Mouse (Mus musculus) large intestine, adult 2 months (tissue): ENCODE measurements around the gene Wapl. TPM values are rescaled to one million over a fixed set of nuclear protein-coding genes. Genes with fewer than 3 reads are reported as not detected.
A peak's percentile ranks its signal among the peaks of the same experiment; 100 is the strongest.

Source experiments
- DNase-seq: peaks from one replicate; pipeline ENCODE4 v3.0.0-alpha.2; 2012; ENCODE audit warnings: low read depth, low spot score
- WGBS: fragments of 180-500 bp; shearing (Covaris S2); methylation state at CpG from one replicate; pipeline ENCODE4 v1.1.7; 2018; 5-methylcytosine and 5-hydroxymethylcytosine counted together
- polyA plus RNA-seq: library from polyadenylated mRNA; depleted of rRNA; stranded (reverse); fragments of >200 nt; gene quantifications from 2 replicates; pipeline ENCODE4 v1.2.3, GENCODE M21; 2012

Gene Wapl
- polyA plus RNA-seq, 1 experiment = 25.3 TPM

DNA sequence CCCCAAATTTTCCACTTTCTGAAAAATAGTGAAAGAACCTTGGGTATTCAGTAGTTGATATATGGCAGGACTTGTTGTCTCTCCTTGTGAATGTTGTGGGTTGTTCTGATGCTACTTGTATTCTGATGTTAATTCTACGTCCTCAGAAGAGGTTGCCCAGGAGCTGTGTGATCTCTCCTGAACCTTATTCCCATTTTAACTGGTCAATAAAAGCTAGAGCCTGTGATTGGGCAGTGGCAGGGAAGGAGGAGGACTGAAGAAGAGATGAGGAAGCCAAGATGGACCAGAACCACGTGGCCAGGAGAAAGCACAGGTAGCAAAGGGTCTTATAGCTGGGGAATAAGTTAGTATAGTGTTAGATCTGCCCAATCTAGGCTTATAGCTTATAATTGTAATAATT lies 7.1 kb downstream of the Wapl start:
- WGBS = 58% methylated on average over 2 of the region's 2 CpGs
- no peak for DNase-seq

DNA sequence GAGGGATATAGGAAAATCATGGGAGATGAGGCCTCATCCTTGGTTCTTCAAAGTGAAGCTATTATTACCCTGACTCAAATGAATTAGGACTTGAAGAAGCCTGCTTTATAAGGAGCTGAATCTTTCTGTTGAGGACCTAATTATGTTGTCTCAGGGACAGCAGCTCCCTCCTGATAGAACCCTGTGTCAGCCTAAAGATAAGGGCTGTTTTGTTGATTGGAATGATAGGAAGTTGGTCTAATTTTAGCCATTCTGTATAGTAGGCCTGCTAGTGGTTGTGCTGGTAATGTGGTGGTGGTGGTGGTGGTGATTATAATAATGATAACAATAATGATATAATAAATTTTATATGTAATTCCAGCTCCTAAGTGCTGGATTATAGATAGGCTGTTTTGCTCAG lies 11.3 kb downstream of the Wapl start:
- DNase-seq = no peak

DNA sequence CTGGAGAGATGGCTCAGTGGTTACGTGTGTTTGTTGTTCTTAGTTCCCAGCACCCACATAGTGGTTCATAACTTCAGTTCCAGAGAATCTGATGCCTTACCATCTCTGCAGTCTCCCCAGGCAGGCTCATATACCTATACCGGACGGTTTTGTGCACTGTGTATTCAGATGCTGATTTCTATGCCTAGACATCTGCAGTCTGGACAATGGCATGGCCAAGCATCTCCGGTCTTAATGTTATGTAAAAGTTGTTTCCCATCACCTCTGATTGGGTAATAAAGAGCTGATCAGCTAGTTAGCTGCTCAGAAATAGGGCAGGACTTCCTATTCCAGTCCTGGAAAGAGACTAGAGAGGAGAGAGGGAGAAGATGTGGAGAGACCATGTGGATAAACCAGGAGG lies 20.2 kb downstream of the Wapl start:
- 96% methylated on average over 4 of the region's 4 CpGs for WGBS
- DNase-seq = no peak

DNA sequence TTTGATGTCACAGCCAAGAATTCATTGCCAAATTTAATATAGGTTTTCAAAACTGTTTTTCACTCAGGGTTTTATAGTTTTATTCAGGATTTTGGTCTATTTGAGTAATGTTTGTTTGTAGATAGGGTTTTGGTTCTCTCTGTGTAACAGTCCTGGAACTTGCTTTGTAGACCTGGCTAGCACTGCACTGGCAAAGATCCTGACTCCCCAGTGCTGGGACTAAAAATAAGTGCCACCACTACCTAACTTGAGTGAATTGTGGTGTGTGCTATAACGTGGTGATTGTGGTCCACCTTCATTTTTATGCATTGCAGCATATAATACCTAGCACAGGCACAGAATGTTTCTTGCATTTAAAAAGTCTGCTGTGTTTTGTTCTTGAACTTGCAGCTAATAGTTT lies 23.6 kb downstream of the Wapl start:
- WGBS = 37% methylated on average over 1 of the region's 1 CpGs
- DNase-seq = no peak

DNA sequence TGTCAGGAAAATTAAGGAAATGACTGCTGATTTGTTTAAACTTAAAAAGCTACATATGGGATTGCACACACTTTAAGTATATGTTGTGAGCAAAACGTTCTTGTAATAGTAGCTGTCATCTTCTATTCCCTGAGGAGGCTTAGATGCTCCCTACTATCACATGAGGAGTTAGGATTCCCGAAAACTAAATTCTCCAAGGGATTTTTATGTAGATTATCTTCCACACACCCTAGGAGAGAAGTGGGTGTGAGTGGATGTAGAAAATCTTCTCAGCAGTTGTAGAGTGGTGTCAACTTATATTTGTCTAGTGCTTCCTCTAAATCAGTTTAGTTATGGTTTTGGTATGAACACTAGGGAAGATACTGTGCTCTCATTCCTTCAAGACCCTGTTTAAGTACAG lies 36.5 kb downstream of the Wapl start:
- 81% methylated on average over 2 of the region's 2 CpGs for WGBS
- no peak for DNase-seq

DNA sequence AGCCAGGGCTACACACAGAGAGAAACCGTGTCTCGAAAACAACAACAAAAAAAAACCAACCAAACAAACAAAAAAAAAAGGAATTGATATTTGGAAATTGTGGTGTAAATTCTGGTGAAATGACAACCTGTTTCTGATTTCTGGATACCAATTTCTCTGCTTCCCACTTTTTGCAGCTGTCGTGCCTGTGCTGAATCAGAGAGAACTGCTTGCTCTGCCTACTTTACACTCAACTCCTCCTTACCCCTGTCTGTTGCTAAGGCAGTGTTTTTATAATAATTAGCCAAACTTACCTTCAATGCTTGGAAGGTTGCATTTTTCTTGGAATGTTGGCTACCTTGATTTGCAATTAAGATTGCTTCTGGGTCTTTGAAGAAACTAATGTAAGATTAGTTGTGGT lies 38.3 kb downstream of the Wapl start:
- DNase-seq = no peak

DNA sequence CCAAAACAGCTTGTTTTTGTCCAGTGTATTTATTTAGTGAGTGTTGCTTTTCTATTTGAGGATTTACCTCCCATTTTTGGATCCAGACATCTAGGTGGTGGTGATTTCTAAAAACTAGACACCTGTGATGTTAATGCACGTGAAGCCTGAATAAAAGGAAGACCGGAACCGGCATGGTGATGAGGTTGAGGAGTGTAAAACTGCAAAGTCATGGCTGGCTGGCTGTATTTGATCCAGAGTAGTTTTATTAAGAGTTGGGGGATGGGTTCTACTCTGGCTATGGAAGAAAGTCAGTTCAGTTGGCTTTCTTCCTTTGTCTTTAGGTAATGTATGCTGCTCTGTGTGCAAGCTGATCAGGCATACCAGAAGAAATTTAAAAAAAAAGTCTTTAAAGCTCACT lies 39.1 kb downstream of the Wapl start:
- no peak for DNase-seq
- WGBS = 89% methylated on average over 3 of the region's 3 CpGs

More for the DNA sequence above, 38.3 kb downstream of the Wapl start:
- 86% methylated on average over 3 of the region's 3 CpGs for WGBS

DNA sequence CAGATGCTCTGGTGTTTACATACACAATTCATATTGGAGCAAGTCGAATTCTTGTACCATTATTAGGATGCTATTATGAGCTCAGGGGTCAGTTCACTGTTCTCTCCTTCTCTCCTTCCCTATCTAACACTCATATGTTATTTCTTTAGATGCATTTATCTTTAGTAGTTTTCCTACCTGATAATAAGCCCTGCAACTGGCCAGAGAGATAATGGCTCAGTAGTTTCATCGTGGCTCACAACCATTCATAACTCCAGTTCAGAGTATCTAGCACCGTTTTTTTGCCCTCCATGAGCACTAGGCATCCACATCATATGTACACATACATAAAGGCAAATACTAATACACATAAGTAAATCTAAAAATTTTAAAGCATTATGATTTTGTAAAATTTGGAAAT lies 44.4 kb downstream of the Wapl start:
- WGBS = 88% methylated on average over 3 of the region's 3 CpGs
- no peak for DNase-seq

DNA sequence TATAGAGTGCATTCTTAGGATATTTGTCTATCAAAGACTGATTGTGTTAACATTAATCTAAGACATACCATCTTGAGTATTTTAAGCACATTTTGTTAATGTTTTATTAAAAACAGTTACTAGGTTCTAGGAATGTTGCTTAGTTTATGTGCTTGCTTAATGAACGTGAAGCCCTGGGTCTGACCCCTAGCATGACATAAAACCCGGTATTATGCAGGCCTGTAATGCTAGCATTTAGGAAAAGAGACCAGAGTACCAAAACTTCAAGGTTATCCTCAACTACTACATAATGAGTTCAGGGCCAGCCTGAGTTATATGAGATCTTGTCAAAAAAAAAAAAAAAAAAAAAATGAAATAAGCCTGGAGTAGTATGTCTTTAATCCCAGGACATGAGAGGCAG lies 54.0 kb downstream of the Wapl start:
- DNase-seq = no peak
- 79% methylated on average over 2 of the region's 2 CpGs for WGBS

DNA sequence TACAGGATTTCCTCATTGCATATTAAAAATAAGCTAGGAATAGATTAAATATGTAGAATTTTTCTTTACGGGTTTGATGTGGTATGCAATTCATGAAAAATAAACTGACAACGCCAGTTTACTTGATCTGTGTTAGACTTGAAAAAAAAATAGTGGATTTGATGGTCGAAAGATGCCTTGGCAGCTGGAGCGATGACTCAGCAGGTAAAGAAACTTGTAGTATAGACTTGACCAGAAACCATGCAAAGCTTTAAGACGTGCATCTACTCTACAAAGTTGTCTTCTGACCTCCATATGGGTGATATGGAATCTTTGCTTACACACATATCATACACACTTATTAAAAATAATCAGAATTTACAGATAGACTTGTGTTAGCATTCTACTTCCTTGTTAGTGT lies 61.7 kb downstream of the Wapl start:
- 78% methylated on average over 5 of the region's 5 CpGs for WGBS

DNA sequence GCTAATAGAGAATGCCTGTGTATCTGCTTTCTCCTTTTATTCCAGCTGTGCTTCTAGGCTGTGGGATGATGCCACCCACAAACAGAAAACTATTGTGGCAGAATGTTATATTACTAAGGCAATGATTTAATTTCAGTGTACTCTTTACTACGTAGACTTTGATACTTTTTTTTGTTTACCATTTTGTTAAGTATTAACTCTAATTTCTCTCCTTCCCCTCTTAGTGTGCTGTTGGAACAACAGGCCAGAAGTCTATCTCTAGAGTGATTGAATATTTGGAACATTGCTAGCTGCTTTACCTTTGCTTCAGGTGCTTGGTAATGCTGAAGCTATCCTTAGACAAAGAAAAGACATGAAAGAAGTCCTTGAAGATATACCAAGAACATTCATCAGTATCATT lies 71.7 kb downstream of the Wapl start:
- no peak for DNase-seq

More for the DNA sequence above, 61.7 kb downstream of the Wapl start:
- no peak for DNase-seq

DNA sequence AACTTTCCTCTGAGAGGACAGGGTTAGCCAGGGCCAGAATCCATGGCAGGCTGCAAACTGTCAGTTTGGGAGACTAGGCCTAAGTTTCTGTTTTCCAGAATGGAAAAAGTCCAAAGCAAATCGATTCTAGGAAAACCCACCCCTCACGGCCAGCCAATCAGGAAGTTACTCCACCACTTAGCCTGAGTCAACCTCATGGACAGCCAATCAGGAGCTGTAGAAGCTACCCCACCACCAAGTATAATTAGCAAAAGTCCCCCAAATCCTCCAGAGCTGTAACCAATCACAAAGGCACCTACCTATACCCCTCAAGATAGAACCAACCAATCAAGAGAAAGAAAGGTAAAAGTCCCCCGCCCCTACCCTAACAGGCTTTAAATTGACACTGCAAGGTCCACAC lies 82.0 kb downstream of the Wapl start:
- 84% methylated on average over 3 of the region's 3 CpGs for WGBS
- DNase-seq = no peak

More for the DNA sequence above, 71.7 kb downstream of the Wapl start:
- 29% methylated on average over 1 of the region's 1 CpGs for WGBS

DNA sequence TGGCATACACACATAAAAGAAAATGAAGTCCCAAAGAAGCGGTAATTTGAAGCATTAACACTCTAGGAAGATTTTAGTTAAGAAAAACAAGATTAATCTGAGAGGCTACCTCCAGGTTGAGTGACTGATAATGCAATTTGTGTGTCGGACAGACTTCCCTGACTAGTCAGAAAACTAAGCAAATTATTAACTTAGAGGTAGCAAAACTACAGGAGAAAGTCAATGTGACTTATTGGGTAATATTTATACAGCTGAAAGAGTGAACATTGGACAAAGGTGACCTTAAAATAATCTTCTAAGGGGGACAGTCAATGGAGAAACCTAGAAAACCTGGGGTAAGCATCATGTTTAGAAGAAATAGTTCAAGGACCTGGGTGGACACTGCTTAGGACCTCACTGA lies 86.2 kb downstream of the Wapl start:
- no peak for DNase-seq
- 35% methylated on average over 2 of the region's 2 CpGs for WGBS

DNA sequence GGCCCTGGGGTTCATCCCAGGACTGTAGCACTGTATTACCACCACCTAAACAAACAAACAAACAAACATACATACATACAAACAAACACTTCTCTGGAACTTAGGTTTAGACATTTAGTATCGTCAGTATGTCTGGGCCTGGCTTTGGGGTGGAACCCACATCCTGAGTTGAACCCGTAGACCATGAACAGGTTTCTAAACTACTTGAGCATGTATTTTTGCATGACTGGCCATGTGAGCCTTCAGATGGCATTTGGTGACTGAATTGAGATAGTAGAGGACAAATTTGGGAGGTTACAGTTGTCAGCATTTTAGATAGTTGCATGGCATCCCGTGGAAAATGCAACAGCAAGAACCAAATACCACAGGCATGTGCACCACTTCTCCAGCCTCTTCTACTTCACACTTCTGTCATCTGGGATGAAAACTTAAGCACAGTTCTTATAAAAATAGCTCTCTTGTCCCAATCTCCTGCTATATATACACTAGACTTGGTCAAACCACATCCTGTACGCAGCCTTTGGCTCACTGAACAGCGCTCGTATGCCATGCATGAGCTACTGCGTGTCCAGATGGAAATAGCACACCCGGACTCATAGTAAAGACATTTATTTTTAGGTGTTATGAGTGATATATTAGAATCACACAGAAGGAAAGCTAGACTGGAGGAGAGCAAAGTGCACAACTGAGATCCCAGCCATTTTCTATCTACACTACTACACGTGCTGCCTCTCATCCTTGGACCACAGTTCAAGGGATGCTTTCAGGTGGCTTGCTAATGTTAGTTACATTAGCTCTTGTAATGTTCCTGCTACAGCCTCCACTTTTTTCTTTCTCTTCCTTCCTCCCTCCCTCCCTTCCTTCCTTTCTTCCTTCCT lies 87.6 kb downstream of the Wapl start:
- no peak for DNase-seq
- 89% methylated on average over 9 of the region's 9 CpGs for WGBS

DNA sequence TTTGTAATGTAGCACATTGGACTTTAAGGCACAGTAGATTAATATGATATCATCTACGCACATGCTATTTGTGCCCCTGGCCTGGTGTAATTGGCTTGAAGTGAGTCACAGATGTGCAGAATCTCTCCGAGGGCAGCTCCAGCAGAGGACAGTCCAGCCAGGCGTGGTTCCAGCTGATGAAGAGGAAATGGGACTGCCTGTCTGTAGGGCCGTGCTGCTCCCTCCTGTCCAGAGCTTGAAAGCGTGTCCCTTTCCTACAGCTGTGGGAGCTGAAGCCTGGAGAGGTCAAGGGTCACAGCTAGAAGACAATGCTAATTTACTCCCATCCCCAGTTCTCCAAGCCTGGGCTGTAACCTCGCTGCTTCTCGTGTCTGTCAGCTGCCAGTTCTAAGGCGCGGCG lies 89.0 kb downstream of the Wapl start:
- 32% methylated on average over 10 of the region's 10 CpGs for WGBS
- no peak for DNase-seq

DNA sequence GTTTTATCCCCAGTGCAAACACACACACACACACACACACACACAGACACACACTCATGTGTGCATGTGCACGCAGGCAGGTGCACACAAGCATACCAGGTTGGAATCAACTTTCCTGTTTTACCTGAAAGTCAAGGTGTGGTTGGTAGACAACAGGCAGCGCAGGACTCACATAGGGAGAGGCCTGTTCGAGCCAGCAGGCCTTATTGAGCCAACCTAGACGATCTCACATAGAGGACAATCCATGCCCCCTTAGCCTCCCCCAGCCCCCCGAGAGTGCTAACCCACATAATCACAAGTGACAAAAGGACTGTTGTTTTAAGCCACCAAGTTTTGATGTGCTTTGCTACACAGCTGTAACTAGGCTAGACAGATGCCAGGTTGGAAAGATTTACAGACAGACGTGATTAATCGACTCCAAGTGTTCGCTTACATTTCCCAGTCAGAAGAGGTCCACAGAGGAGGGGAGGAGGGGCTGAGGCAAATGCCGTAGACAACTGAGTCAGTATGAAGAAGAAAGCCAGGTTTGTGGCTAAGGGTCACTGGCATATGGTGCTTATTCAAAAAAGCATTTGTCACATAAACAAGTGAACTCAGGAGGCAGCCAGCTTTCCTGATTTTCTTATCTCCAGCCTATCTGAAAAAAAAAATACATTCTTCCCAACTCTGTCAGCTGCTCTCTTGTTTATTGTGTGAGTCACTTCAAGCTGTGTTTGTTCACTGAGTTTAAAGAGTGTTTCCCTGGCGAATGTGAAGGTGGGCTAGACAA lies 90.2 kb downstream of the Wapl start:
- 18% methylated on average over 10 of the region's 10 CpGs for WGBS
- DNase-seq = no peak

DNA sequence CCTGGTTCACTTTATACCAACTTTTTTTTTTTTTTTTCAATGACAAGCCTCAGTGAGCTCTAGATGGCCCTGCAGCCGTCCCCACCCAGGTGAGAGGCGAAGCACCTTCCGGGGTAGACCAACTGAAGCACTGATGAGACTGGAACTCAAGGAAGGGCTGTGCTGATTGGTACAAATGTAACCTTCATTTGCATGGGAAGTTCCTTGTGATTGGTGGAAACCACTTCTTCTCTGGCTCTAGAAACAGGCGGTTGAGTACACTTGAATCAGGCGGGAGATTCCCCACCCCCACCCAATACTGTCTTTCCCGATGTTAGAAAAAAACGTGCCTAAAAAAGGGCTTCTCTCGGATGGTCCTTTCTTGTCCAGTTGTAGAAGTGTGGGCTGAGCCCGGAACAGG lies 91.2 kb downstream of the Wapl start:
- WGBS = 78% methylated on average over 9 of the region's 9 CpGs

DNA sequence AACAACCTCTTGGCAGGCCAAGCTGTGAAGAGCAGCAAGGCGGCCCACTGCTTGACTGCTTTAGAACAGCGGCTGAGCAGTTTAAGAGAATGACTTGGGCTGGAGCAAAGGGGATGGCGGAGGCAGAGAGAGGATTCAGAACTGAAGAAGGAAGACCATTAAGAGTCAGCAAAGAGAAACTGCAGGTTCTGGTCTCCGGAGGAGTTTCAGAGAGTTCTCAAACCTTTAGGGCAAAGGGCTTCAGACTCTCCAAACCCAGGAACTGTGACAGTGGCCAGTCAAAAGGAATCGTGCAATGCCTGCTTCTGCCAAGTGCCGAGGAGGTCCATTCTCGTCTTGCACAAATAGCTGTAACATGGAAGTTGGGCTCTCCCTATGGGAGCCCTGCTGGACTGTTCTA lies 91.7 kb downstream of the Wapl start:
- DNase-seq = no peak
- 92% methylated on average over 7 of the region's 7 CpGs for WGBS

More for the DNA sequence above, 91.2 kb downstream of the Wapl start:
- DNase-seq = no peak

DNA sequence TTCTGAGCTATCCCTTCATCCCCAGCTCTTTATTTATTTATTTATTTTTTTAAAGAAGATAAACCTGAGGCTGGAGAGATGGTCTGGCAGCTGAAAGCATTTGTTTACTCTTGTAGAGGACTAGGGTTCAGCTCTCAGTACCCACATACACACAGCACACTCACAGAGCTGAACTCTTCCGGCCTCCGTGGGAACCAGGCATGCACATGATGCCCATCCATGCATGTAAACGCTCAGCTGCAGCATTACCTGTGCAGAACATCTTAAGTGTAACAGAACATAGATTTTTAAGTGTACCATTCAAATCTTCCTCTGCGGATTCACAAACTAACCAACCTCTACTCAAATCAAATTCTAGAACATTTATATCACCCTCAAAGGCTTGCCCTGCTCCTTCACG lies 92.5 kb downstream of the Wapl start:
- no peak for DNase-seq
- WGBS = 94% methylated on average over 5 of the region's 5 CpGs

DNA sequence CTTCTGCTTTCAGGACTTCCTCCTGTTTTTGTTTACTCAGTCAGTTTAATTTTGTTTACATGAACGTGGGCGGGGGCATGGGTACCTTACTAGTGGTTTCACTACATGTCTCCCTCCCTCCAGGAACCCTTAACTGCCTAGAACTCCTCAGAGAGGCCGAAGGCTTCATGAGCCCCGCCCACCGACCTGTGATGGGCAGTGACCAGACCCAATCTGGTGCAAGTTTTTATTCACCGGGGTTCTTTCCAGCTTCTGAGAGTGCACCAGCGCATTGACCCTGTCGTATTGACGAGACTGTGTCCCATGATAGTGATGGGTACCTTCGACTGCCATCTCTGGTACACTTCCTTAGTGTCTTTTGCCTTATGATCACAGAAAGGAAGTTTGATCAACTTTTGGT lies 94.6 kb downstream of the Wapl start:
- no peak for DNase-seq
- WGBS = 3% methylated on average over 10 of the region's 10 CpGs

DNA sequence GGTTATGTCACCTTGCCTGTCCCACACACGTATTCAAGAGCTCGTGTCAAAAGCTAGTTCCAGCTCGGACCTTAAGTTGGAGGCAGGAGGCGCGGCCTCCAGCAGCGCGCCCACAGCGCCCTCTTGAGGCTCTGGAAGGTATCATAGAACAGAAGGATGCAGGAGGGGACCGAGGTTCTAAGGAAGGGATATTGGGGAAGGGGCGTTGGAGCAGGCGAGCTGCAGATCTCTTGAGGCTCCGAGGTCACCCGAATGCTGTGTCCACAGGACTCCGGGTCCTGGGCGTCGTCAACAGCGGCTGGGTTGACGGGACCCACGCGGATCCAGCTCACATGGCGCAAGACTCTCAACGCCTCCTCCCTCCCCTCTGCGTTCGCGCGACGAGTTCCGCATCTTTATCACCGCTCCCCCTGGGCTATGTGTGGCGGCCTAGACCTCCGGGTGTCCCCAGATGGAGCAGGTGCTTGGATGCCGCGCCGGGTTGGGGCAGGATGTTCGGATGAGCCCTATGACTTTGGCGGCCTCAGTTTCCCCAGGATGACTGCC lies 95.4 kb downstream of the Wapl start:
- peak; percentile 57 for DNase-seq

More for the DNA sequence above, 95.4 kb downstream of the Wapl start:
- 1% methylated on average over 36 of the region's 36 CpGs for WGBS
